Mouse (Mus musculus): ENCODE results near the gene Rprml.

Rprml gene

DNA sequence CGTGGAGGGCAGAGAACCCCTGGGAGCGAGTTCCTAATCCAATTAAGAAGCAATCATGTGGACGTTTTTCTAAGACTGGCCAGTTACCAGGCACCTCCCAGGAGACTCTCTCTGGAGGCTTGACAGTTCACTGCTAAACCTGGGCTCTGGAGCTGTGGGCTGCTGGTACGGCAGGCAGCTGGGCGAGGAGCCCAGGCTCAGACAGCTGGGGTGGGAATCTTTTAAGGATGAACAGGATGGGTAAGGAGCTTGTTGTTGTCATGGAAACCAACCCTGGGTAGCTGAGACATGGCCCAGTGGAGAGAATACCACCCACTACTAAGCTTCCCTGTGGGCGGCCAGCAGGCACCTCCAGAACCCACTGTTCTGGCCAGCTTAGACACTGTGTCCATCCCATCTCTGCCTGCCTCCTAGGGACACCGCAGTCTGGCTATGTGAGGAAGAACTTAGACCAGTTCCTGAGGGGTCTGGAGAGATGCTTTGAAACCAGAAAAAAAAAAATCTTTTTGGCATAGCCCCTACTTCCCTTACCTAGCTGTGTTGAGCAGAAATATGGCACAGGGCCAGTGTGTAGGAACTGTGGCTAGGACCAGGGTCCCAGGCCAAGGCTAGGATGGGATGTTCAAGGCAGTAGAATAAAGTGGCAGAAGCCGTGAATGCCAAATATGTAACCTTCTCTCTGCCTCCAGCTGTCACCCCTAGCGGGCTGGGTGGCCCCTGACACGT lies 17.0 kb downstream of the Rprml start:
- DNase-seq, result peak; percentile 77

DNA sequence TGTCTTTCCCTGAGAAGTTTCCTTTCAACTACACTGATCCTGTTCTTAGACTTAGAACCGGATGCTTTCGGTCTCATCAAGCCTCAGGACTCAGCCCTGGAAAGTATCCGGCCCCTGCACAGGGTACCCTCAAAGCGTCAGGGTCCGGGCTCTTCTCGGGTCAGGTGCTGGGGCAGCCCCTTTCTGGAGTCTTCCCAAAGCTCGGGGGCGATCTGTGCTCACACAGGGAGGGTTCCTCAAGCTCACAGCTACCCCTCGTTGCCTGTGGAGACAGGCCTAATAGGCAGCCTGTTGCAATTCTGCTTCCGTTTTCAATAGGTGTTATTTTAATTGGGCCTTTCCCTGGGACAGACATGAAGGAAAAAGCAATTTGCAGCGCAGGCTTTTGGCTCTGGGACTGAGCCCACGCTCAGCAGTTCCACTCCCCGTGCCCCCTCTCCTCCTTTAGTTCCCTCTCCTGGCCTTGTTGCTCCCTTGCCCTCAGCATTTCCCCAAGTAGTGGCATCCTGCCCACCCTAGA lies 17.6 kb downstream of the Rprml start:
- DNase-seq, result no peak

DNA sequence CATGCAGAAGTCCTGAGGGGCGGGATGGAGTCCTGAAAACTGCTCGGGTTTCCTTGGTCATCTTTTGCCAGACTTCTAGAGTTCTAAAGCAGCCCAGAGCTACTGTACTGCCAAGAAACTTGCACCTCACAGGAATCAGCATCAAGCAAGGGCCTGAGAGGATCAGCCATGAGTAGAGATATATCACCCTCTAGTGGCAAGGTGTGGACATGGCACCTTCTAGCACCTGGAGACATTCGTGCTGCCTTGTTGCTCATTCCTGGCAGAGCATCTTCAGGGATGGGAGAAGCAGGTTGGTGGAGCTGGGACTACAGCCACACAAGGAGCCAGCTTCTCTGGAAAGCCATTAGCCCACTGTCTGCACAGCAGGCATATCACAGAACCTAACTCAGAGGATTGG lies 26.2 kb downstream of the Rprml start:
- DNase-seq, result peak; percentile 69

GRCm38 (mm10) chr11:103677042-103677441 lies 27.7 kb downstream of the Rprml start:
- peak; percentile 61 for DNase-seq

DNA sequence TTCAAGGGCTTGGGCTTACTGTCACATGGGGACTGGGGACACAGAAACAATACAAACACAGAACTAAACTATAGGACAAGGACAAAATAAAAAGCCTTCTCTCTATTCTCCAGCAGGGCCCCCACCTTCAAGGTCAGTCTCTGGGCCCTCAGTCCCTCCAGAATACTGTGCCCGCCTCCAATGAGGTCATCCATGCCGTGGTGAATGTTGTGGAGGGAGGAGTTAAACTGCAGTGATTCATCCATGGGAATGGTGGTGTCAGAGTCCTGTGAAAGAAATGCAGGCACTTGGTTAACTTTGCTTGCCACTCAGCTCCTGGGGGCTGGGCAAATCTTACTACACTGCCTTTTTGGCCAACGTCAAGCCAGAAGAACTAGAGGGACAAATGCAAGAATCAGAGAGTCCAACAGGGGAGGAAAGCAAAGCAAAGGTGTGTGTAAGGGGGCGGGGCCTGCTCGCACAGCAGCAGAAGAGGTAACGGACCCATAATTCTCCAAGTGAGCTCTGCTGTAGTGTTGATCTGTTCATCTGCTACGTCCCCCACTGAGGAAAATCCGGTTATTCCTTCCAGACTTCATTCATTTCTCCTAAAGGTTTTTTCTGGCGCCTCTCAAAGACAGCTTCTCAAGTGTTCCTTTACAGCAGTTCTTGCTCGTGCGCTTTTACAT lies 34.4 kb downstream of the Rprml start:
- no peak for DNase-seq

- DNase-seq, result peak; percentile 64
These were observed 35.9 kb downstream of the Rprml start for GRCm38 (mm10) chr11:103685261-103685736.

DNA sequence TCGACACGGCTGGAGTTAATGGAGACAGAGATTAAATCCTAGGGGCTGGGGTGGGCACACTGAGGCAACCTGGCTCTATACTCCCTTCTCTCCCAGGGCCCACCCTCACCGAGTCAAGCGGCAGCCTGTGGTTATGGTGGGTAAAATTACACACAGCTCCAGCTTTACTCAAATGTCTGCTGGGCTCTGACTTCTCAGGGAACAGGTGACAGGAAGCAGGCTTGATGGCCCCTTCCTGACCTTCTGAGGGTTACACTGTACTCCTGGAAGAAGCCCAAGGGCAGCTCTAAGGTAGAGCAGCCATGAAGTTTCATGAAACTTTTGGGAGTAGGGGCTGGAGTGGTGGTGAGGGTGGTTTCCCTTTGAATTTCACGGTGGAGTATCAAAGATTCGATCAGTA lies 37.3 kb downstream of the Rprml start:
- no peak for DNase-seq

- DNase-seq, result no peak
These were observed 39.1 kb downstream of the Rprml start for GRCm38 (mm10) chr11:103688271-103688979.

DNA sequence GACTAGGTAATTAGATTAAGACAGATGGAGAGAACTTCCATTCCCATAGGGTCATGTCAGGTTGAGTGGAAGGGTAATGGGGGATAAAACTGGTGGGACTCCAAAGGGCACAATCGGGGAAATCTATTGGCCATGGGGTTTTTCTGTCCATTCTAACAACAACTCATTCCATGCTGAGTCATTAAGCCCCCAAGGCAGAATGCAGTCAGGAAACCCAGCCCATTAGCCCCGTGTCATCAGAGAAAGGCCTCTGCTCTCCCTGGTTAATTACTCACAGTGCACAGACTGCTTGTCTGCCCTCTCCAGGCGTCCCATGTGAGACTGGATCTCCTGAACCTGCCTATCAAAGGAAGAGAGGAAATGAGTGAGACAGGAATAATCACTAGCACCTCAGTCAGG lies 39.6 kb downstream of the Rprml start:
- no peak for DNase-seq

DNA sequence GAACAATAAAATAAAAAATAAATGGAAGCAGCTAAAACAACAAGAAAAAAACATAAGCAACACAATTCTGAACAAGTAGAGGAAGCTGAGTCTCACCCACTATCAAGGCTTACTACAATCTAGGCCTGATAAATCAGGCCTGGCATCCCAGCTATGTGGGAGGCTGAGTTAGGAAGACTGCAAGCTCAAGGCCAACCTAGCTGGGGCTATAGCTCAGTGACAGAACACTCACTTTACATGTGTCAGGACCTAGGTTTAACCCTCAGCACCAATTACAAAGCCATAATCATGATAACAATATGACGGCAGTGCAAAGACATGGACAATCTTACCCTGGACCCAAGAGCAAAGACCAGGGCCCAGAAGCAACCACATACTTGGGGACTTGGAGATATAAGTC lies 41.7 kb downstream of the Rprml start:
- DNase-seq, result no peak

DNA sequence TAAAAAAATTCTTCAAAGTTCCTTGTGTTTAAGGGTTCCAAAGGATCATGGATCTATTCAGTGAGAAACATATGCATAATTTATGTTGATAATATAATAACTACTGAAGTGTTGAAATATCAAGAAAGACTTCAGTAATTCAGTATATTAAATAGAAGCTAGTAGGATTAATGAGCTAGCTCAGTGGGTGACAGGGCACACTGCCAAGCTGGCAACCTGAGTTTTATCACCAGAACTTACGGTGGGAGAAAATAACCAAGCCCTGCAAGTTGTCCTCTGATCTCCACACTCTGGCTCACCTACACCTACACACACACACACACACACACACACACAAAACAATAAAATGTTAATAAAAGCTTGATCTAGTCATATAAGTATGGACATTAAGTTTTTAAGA lies 43.9 kb downstream of the Rprml start:
- DNase-seq, result no peak

- DNase-seq, result no peak
These were observed 47.6 kb downstream of the Rprml start for GRCm38 (mm10) chr11:103696851-103697564.

GRCm38 (mm10) chr11:103697565-103698176 lies 48.3 kb downstream of the Rprml start, which contains the start of gene Gosr2:
TSS of gene Gosr2 (minus strand) at chr11:103697898.
- peak; percentile 85 for DNase-seq

DNA sequence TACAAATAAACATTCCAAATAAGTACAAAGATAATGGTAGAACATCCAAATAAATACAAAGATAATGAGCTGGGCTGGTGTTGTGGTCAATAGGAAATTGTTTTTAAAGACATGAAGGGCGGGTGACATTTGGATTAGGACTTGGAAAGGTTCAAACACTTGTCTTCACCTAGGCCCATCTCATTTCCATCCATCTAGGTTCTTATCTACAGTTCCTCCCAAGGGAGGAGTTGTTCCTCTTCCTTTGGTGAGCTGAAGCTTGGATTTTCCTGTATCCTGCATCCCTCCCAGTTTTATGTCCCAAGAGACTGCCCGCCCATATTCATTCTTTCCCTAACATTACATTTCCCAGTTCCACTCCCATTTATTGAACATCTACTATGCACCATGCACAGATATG lies 48.9 kb downstream of the Rprml start:
- no peak for DNase-seq

Measured in right cerebral cortex, postnatal 14 days (tissue).